Mouse (Mus musculus) stomach, postnatal 0 days (tissue): ENCODE measurements at regions not wholly inside any gene's neighbourhood (a gene's known extent, or its start where the extent isn't known, plus 50 kb on each side); places are given as distances from the start of the nearest gene placed in this dataset.

Experiments used
- CTCF ChIP-seq: IDR thresholded peaks from 2 replicates; pipeline ENCODE4 v1.5.1; 2016; ENCODE audit warnings: antibody characterized with exemption, low read depth, mild to moderate bottlenecking, moderate library complexity
- EP300 ChIP-seq: optimal IDR thresholded peaks from 2 replicates; pipeline ENCODE3; 2016; ENCODE audit warnings: antibody characterized with exemption

- TF ChIP-seq CTCF (no peak), EP300 (no peak)
Observed at GRCm38 (mm10) chr11:18347841-18348240, 394.2 kb upstream of the Etaa1 start.
